Mouse (Mus musculus): ENCODE results near the gene Rsrc1.

Gene Rsrc1

GRCm38 (mm10) chr3:66981101-66981661 is at the start of gene Rsrc1:
TSS of gene Rsrc1 (plus strand) at chr3:66981390.
- DNase-seq (ENCODE audit: low spot score in 2 of 2), result peak in 1 of 2 experiments; percentile 29

- no peak for DNase-seq (ENCODE audit: low spot score in 2 of 2)
These were observed 41.5 kb upstream of the Rsrc1 start for GRCm38 (mm10) chr3:66939675-66940074.

- DNase-seq (ENCODE audit: low spot score in 2 of 2), result no peak
These were observed 26.1 kb upstream of the Rsrc1 start for GRCm38 (mm10) chr3:66955126-66955525.

GRCm38 (mm10) chr3:66959972-66960371 is 21.2 kb upstream of the Rsrc1 start:
- no peak for DNase-seq (ENCODE audit: low spot score in 2 of 2)

GRCm38 (mm10) chr3:66964884-66965283 is 16.3 kb upstream of the Rsrc1 start:
- no peak for DNase-seq (ENCODE audit: low spot score in 2 of 2)

GRCm38 (mm10) chr3:66967508-66967907 is 13.7 kb upstream of the Rsrc1 start:
- no peak for DNase-seq (ENCODE audit: low spot score in 2 of 2)

GRCm38 (mm10) chr3:66970261-66970660 is 10.9 kb upstream of the Rsrc1 start:
- DNase-seq (ENCODE audit: low spot score in 2 of 2), result no peak

GRCm38 (mm10) chr3:66970661-66971331 is 10.4 kb upstream of the Rsrc1 start:
- DNase-seq (ENCODE audit: low spot score in 2 of 2), result no peak

- no peak for DNase-seq (ENCODE audit: low spot score in 2 of 2)
These were observed 8.8 kb upstream of the Rsrc1 start for GRCm38 (mm10) chr3:66972191-66972950.

GRCm38 (mm10) chr3:66973391-66973943 is 7.7 kb upstream of the Rsrc1 start:
- DNase-seq (ENCODE audit: low spot score in 2 of 2), result peak in 1 of 2 experiments; percentile 26

GRCm38 (mm10) chr3:66974501-66974900 is 6.7 kb upstream of the Rsrc1 start:
- no peak for DNase-seq (ENCODE audit: low spot score in 2 of 2)

GRCm38 (mm10) chr3:66976889-66977615 is 4.1 kb upstream of the Rsrc1 start:
- no peak for DNase-seq (ENCODE audit: low spot score in 2 of 2)

GRCm38 (mm10) chr3:66977811-66978456 is 3.3 kb upstream of the Rsrc1 start:
- DNase-seq (ENCODE audit: low spot score in 2 of 2), result no peak

- DNase-seq (ENCODE audit: low spot score in 2 of 2), result no peak
These were observed 2.5 kb upstream of the Rsrc1 start for GRCm38 (mm10) chr3:66978457-66979381.

GRCm38 (mm10) chr3:66979491-66979890 is 1.7 kb upstream of the Rsrc1 start:
- DNase-seq (ENCODE audit: low spot score in 2 of 2), result no peak

GRCm38 (mm10) chr3:66980111-66980975 is 847 bp upstream of the Rsrc1 start:
- DNase-seq (ENCODE audit: low spot score in 2 of 2), result no peak

GRCm38 (mm10) chr3:66981706-66982105 is 516 bp downstream of the Rsrc1 start, which contains the start of gene Shox2:
TSS of gene Shox2 (minus strand) at chr3:66981771.
- no peak for DNase-seq (ENCODE audit: low spot score in 2 of 2)

GRCm38 (mm10) chr3:66982181-66982911 is 1.2 kb downstream of the Rsrc1 start:
- peak in 1 of 2 experiments; percentile 24 for DNase-seq (ENCODE audit: low spot score in 2 of 2)

Measured in spleen, postnatal 36 days (tissue).